Mouse (Mus musculus) lung, postnatal 14 days (tissue): ENCODE results near the gene Tfe3.
A peak's percentile ranks its signal among the peaks of the same experiment; 100 is the strongest.
"Not testable (repeated sequence)": the region's sequence is repeated elsewhere in the genome, so short reads cannot be mapped to it uniquely, and the experiment has no call there.

Source experiments
- DNase-seq: peaks from one replicate; pipeline ENCODE4 v3.0.0; 2021

The Tfe3 gene

GRCm38 (mm10) chrX:7762137-7762920 lies at the start of gene Tfe3:
Gene Tfe3 (plus strand): TSS chrX:7762560.
- DNase-seq = peak; percentile 88

GRCm38 (mm10) chrX:7713764-7714134 lies 48.6 kb upstream of the Tfe3 start:
- not testable (repeated sequence) for DNase-seq

- peak; percentile 92 for DNase-seq
Observed at GRCm38 (mm10) chrX:7714135-7714899, 48.0 kb upstream of the Tfe3 start, which contains the start of gene Wdr45. Gene Wdr45 (plus strand): TSS chrX:7714333.

- DNase-seq = not testable (repeated sequence)
Observed at GRCm38 (mm10) chrX:7716058-7716457, 46.3 kb upstream of the Tfe3 start.

GRCm38 (mm10) chrX:7721514-7722281 lies 40.7 kb upstream of the Tfe3 start, which contains the start of gene Gm45208:
Gene Gm45208 (plus strand): TSS chrX:7722245.
- peak; percentile 70 for DNase-seq

GRCm38 (mm10) chrX:7722282-7722611 lies 40.1 kb upstream of the Tfe3 start:
- no peak for DNase-seq

GRCm38 (mm10) chrX:7722691-7723090 lies 39.7 kb upstream of the Tfe3 start:
- no peak for DNase-seq

- no peak for DNase-seq
Observed at GRCm38 (mm10) chrX:7724135-7724534, 38.2 kb upstream of the Tfe3 start.

GRCm38 (mm10) chrX:7725841-7726240 lies 36.5 kb upstream of the Tfe3 start:
- no peak for DNase-seq

GRCm38 (mm10) chrX:7727176-7727575 lies 35.2 kb upstream of the Tfe3 start:
- DNase-seq = no peak

- DNase-seq = peak; percentile 72
Observed at GRCm38 (mm10) chrX:7728215-7728921, 34.0 kb upstream of the Tfe3 start, which contains the start of gene Praf2. Gene Praf2 (plus strand): TSS chrX:7728439.

- DNase-seq = no peak
Observed at GRCm38 (mm10) chrX:7728922-7729265, 33.5 kb upstream of the Tfe3 start.

GRCm38 (mm10) chrX:7733571-7734156 lies 28.7 kb upstream of the Tfe3 start:
- DNase-seq = peak; percentile 80

GRCm38 (mm10) chrX:7739336-7740081 lies 22.9 kb upstream of the Tfe3 start:
- DNase-seq = peak; percentile 51

- DNase-seq = peak; percentile 34
Observed at GRCm38 (mm10) chrX:7740082-7740819, 22.1 kb upstream of the Tfe3 start.

- DNase-seq = peak; percentile 20
Observed at GRCm38 (mm10) chrX:7741103-7741502, 21.3 kb upstream of the Tfe3 start.

- no peak for DNase-seq
Observed at GRCm38 (mm10) chrX:7743470-7743869, 18.9 kb upstream of the Tfe3 start.

GRCm38 (mm10) chrX:7744940-7745339 lies 17.4 kb upstream of the Tfe3 start:
- no peak for DNase-seq

- no peak for DNase-seq
Observed at GRCm38 (mm10) chrX:7745429-7745828, 16.9 kb upstream of the Tfe3 start.

GRCm38 (mm10) chrX:7750432-7751116 lies 11.8 kb upstream of the Tfe3 start, which contains the start of gene Ccdc120:
Gene Ccdc120 (minus strand): TSS chrX:7750905.
- DNase-seq = peak; percentile 66
